Mouse (Mus musculus) MEL (cell line): ENCODE results near the gene Slc1a5. TPM values are rescaled to one million over a fixed set of nuclear protein-coding genes. Genes with fewer than 3 reads are reported as not detected.

ENCODE experiments used
- DNase-seq: peaks from one replicate; pipeline ENCODE4 v3.0.0; 2011; ENCODE audit warnings: low read depth, low spot score
- H3K27ac ChIP-seq: 2 replicates; pipeline ENCODE4 v1.5.1; 2012; ENCODE audit warnings: low read depth, mild to moderate bottlenecking, control low read depth, low read length, moderate library complexity; ENCODE audit not compliant: control insufficient read depth
- H3K27me3 ChIP-seq, 2 experiments: fragments of 150-350 bp in 1 of 2; sonication (generic) in 1 of 2; 2 replicates each; pipeline ENCODE4 v1.6.1; 2012; ENCODE audit warnings: low read length in 2 of 2, mild to moderate bottlenecking in 2 of 2, improper control_type of control experiment in 1 of 2, moderate library complexity in 1 of 2; ENCODE audit not compliant: insufficient read depth in 2 of 2, control insufficient read depth in 1 of 2
- H3K36me3 ChIP-seq, 2 experiments: 2 replicates each; pipeline ENCODE4 v1.6.1; 2012 to 2014; ENCODE audit warnings: low read length in 2 of 2, improper control_type of control experiment in 1 of 2, inconsistent platforms in 1 of 2, mild to moderate bottlenecking in 1 of 2; ENCODE audit not compliant: insufficient read depth in 2 of 2, control insufficient read depth in 1 of 2
- H3K4me1 ChIP-seq, 2 experiments: fragments of 150-350 bp in 1 of 2; sonication (generic) in 1 of 2; 2 replicates each; pipeline ENCODE4 v1.6.1; 2012; ENCODE audit warnings: low read length in 2 of 2, improper control_type of control experiment in 1 of 2, mild to moderate bottlenecking in 1 of 2; ENCODE audit not compliant: insufficient read depth in 2 of 2, control insufficient read depth in 1 of 2
- H3K4me3 ChIP-seq, 2 experiments: fragments of 150-350 bp in 1 of 2; sonication (generic) in 1 of 2; 2 replicates each; pipeline ENCODE4 v1.5.1; 2012; ENCODE audit warnings: low read depth in 2 of 2, low read length in 2 of 2, mild to moderate bottlenecking in 2 of 2, moderate library complexity in 2 of 2, control low read depth in 1 of 2, improper control_type of control experiment in 1 of 2; ENCODE audit not compliant: control insufficient read depth in 1 of 2, insufficient read depth in 1 of 2
- H3K79me2 ChIP-seq: 2 replicates; pipeline ENCODE4 v1.6.1; 2012; ENCODE audit warnings: mild to moderate bottlenecking, low read length, moderate library complexity; ENCODE audit not compliant: control insufficient read depth, poor library complexity, insufficient read depth
- H3K9ac ChIP-seq: 2 replicates; pipeline ENCODE4 v1.6.1; 2012; ENCODE audit warnings: low read depth, mild to moderate bottlenecking, control low read depth, low read length, moderate library complexity; ENCODE audit not compliant: control insufficient read depth, poor library complexity, severe bottlenecking
- H3K9me3 ChIP-seq: fragments of 150-350 bp; sonication (generic); replicated peaks from 2 replicates; pipeline ENCODE4 v1.6.1; 2012; ENCODE audit warnings: mild to moderate bottlenecking, low read length, improper control_type of control experiment, moderate library complexity; ENCODE audit not compliant: insufficient read depth
- CHD1 ChIP-seq: IDR thresholded peaks from 2 replicates; pipeline ENCODE4 v1.6.1; 2012; ENCODE audit warnings: low read depth, mild to moderate bottlenecking, inconsistent platforms, low read length, improper control_type of control experiment
- E2F4 ChIP-seq: IDR thresholded peaks from 2 replicates; pipeline ENCODE4 v1.6.1; 2011; ENCODE audit warnings: low read depth, low read length, improper control_type of control experiment, borderline replicate concordance
- ELF1 ChIP-seq: IDR thresholded peaks from 2 replicates; pipeline ENCODE4 v1.6.1; 2014; ENCODE audit warnings: low read depth, mild to moderate bottlenecking, inconsistent platforms, low read length, improper control_type of control experiment, moderate library complexity
- ETS1 ChIP-seq: IDR thresholded peaks from 2 replicates; pipeline ENCODE4 v1.6.1; 2012; ENCODE audit warnings: low read depth, mild to moderate bottlenecking, inconsistent platforms, low read length, improper control_type of control experiment, moderate library complexity
- GATA1 ChIP-seq: IDR thresholded peaks from 2 replicates; pipeline ENCODE4 v1.6.1; 2011; ENCODE audit warnings: low read depth, low read length, improper control_type of control experiment
- HCFC1 ChIP-seq: IDR thresholded peaks from 2 replicates; pipeline ENCODE4 v1.6.1; 2012; ENCODE audit warnings: low read depth, mild to moderate bottlenecking, inconsistent platforms, low read length, improper control_type of control experiment, moderate library complexity
- JUND ChIP-seq: IDR thresholded peaks from 2 replicates; pipeline ENCODE4 v1.6.1; 2011; ENCODE audit warnings: low read depth, mild to moderate bottlenecking, improper control_type of control experiment, low read length
- MAFK ChIP-seq: IDR thresholded peaks from 2 replicates; pipeline ENCODE4 v1.6.1; 2011; ENCODE audit warnings: low read depth, mild to moderate bottlenecking, low read length, improper control_type of control experiment, borderline replicate concordance
- MAX ChIP-seq: IDR thresholded peaks from 2 replicates; pipeline ENCODE4 v1.6.1; 2011; ENCODE audit warnings: low read length, improper control_type of control experiment
- MAZ ChIP-seq: IDR thresholded peaks from 2 replicates; pipeline ENCODE4 v1.6.1; 2012; ENCODE audit warnings: low read depth, mild to moderate bottlenecking, inconsistent platforms, low read length, improper control_type of control experiment
- MEF2A ChIP-seq: IDR thresholded peaks from 2 replicates; pipeline ENCODE4 v1.6.1; 2014; ENCODE audit warnings: low read depth, mild to moderate bottlenecking, inconsistent platforms, low read length, improper control_type of control experiment; ENCODE audit not compliant: poor library complexity, insufficient replicate concordance, severe bottlenecking; ENCODE audit errors: extremely low read depth
- MXI1 ChIP-seq: IDR thresholded peaks from 2 replicates; pipeline ENCODE4 v1.6.1; 2011; ENCODE audit warnings: mild to moderate bottlenecking, low read depth, low read length, improper control_type of control experiment
- MYC ChIP-seq: IDR thresholded peaks from 2 replicates; pipeline ENCODE4 v1.6.1; 2011; ENCODE audit warnings: low read depth, mild to moderate bottlenecking, low read length, improper control_type of control experiment, moderate library complexity
- NELFE ChIP-seq: IDR thresholded peaks from 2 replicates; pipeline ENCODE4 v1.6.1; 2011; ENCODE audit warnings: low read depth, low read length, improper control_type of control experiment
- NRF1 ChIP-seq: IDR thresholded peaks from 2 replicates; pipeline ENCODE4 v1.6.1; 2014; ENCODE audit warnings: low read depth, mild to moderate bottlenecking, inconsistent platforms, low read length, improper control_type of control experiment, moderate library complexity; ENCODE audit not compliant: poor library complexity, insufficient read depth, severe bottlenecking
- RAD21 ChIP-seq: IDR thresholded peaks from 2 replicates; pipeline ENCODE4 v1.6.1; 2011; ENCODE audit warnings: mild to moderate bottlenecking, low read depth, low read length, improper control_type of control experiment
- RCOR1 ChIP-seq: IDR thresholded peaks from 2 replicates; pipeline ENCODE4 v1.6.1; 2012; ENCODE audit warnings: low read depth, mild to moderate bottlenecking, inconsistent platforms, low read length, improper control_type of control experiment
- SIN3A ChIP-seq: IDR thresholded peaks from 2 replicates; pipeline ENCODE4 v1.6.1; 2012; ENCODE audit warnings: low read length, improper control_type of control experiment, inconsistent platforms
- TAL1 ChIP-seq: IDR thresholded peaks from 2 replicates; pipeline ENCODE4 v1.6.1; 2012; ENCODE audit warnings: mild to moderate bottlenecking, inconsistent platforms, low read length, moderate library complexity, mixed read lengths
- TBP ChIP-seq: IDR thresholded peaks from 2 replicates; pipeline ENCODE4 v1.8.0; 2011; ENCODE audit warnings: low read depth, low read length, improper control_type of control experiment
- TCF12 ChIP-seq: IDR thresholded peaks from 2 replicates; pipeline ENCODE4 v1.6.1; 2014; ENCODE audit warnings: low read depth, mild to moderate bottlenecking, inconsistent platforms, low read length, improper control_type of control experiment, moderate library complexity
- USF1 ChIP-seq: IDR thresholded peaks from 2 replicates; pipeline ENCODE4 v1.6.1; 2014; ENCODE audit warnings: low read depth, mild to moderate bottlenecking, inconsistent platforms, low read length, improper control_type of control experiment, moderate library complexity
- USF2 ChIP-seq, 2 experiments: IDR thresholded peaks; 2 replicates each; pipeline ENCODE4 v1.6.1; 2011 to 2012; ENCODE audit warnings: improper control_type of control experiment in 2 of 2, low read length in 2 of 2, borderline replicate concordance in 1 of 2, inconsistent platforms in 1 of 2, low read depth in 1 of 2, mild to moderate bottlenecking in 1 of 2; ENCODE audit not compliant: insufficient read depth in 1 of 2
- ZKSCAN1 ChIP-seq: IDR thresholded peaks from 2 replicates; pipeline ENCODE4 v1.6.1; 2012; ENCODE audit warnings: low read depth, mild to moderate bottlenecking, inconsistent platforms, low read length, improper control_type of control experiment, moderate library complexity
- ZMIZ1 ChIP-seq: IDR thresholded peaks from 2 replicates; pipeline ENCODE4 v1.6.1; 2012; ENCODE audit warnings: low read depth, mild to moderate bottlenecking, inconsistent platforms, low read length, improper control_type of control experiment, moderate library complexity
- ZNF384 ChIP-seq: IDR thresholded peaks from 2 replicates; pipeline ENCODE4 v1.6.1; 2012; ENCODE audit warnings: low read depth, mild to moderate bottlenecking, inconsistent platforms, low read length, improper control_type of control experiment
- polyA plus RNA-seq, 2 experiments: library from polyadenylated mRNA; stranded (reverse) in 1 of 2; unstranded in 1 of 2; fragments of >175 nt in 1 of 2; fragments of >200 nt in 1 of 2; gene quantifications; 2 replicates each; pipeline versions ENCODE4 v1.2.1 to v1.2.4; 2012; ENCODE audit warnings: low replicate concordance in 2 of 2, low read depth in 1 of 2; ENCODE audit not compliant: insufficient read length in 2 of 2, insufficient read depth in 1 of 2, missing spikeins in 1 of 2
- total RNA-seq: library from RNA; depleted of rRNA; stranded (reverse); fragments of 300-350 nt; gene quantifications from 2 replicates; pipeline ENCODE4 v1.2.3, GENCODE M21; 2012

Slc1a5 gene
- total and polyA plus RNA-seq, 3 experiments, result 72.0 to 180 TPM; not detected in 1

DNA sequence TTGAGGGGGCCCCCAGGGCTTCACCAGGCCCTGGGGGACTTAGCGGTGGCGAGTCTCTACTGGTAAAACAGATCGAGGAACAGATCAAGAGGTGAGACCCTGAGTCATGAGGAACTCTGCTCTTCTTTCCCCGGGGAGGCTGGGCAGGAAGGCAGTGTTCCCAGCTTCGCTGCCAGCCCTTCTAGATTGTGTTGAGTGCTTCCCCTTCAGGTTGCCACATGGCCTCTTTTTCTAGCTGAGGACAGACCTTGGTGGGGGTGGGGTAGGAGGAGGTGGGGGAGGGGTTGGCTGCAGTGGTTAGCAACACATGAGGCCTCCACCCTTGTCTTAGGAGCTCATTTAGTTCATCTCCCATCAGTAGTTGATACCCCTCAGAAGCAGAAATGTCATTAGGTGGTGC is 45.4 kb downstream of the Slc1a5 start:
- DNase-seq, result no peak
- no peaks in the 10 kb centered on the region for H3K9me3 ChIP-seq
- no peak overlapping the region for H3K4me3 ChIP-seq
- H3K27ac ChIP-seq, result no peak overlapping the region
- H3K36me3 ChIP-seq, result peaks cover 0 to 12% of the 10 kb centered on the region in 2 experiments; a peak in 2 of 4 replicates
- peaks cover 8% of the 10 kb centered on the region for H3K79me2 ChIP-seq
- no peaks in the 10 kb centered on the region for H3K27me3 ChIP-seq
- TF ChIP-seq TBP (no peak), MAFK (no peak)
- no peak overlapping the region for H3K9ac ChIP-seq
- no peaks in the 10 kb centered on the region for H3K4me1 ChIP-seq

GRCm38 (mm10) chr7:16827274-16827673 is 46.1 kb downstream of the Slc1a5 start:
- TF ChIP-seq MXI1, result no peak
- no peak for TF ChIP-seq TBP
- no peak for TF ChIP-seq CHD1
- no peak for TF ChIP-seq NRF1
- TF ChIP-seq GATA1, result no peak
- no peak for TF ChIP-seq ELF1
- TF ChIP-seq ZKSCAN1, result no peak
- TF ChIP-seq ZNF384, result no peak
- TF ChIP-seq USF1, result no peak
- no peak for TF ChIP-seq MYC
- TF ChIP-seq NELFE, result no peak
- no peak for TF ChIP-seq TAL1
- TF ChIP-seq HCFC1, result no peak
- TF ChIP-seq, all 39 proteins: peak for 0
- Histone ChIP-seq H3K9ac (no peak overlapping the region), H3K27me3 (no peaks in the 10 kb centered on the region), H3K36me3 (peaks cover 0 to 12% of the 10 kb centered on the region in 2 experiments; a peak in 2 of 4 replicates), H3K4me1 (no peaks in the 10 kb centered on the region), H3K4me3 (no peak overlapping the region), H3K79me2 (peaks cover 3% of the 10 kb centered on the region; the same call in 1 of the 2 replicates), H3K9me3 (no peaks in the 10 kb centered on the region), H3K27ac (no peak overlapping the region)
- no peak for DNase-seq

DNA sequence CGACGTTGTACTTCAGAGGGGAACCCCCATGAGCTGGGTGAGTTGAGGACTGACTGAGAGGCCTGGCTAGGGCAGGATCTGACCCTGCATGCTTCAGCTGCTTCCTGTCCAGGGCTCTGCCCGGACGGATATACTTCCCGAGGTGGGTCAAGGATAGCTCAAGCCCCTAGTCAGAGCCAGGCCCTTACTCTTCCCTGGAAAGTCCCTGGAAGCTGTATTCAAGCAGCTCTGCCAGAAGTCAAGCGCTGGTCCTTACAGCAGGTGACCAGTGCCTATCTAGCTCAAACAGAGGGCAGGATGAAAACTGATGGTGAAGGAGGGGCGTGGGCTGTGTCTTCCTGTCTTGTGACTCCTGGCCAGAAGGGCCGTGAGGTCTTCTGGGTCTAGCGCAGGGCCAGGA is 49.3 kb downstream of the Slc1a5 start:
- DNase-seq, result no peak
- Histone ChIP-seq H3K9ac (no peak overlapping the region), H3K4me3 (no peak overlapping the region), H3K27ac (no peak overlapping the region), H3K36me3 (peaks cover 0 to 10% of the 10 kb centered on the region in 2 experiments; a peak in 2 of 4 replicates), H3K79me2 (no peaks in the 10 kb centered on the region), H3K4me1 (no peaks in the 10 kb centered on the region), H3K27me3 (no peaks in the 10 kb centered on the region), H3K9me3 (no peaks in the 10 kb centered on the region)
- TF ChIP-seq USF2 (IDR thresholded peaks at IDR 0.05; ENCODE audit: borderline replicate concordance in 1 of 2, insufficient read depth in 1 of 2, low read depth in 1 of 2, low read length in 2 of 2) (no peak), NELFE (no peak), SIN3A (no peak), ETS1 (no peak), TBP (no peak), TCF12 (no peak), GATA1 (no peak), E2F4 (no peak), MAX (no peak), MXI1 (no peak), MYC (no peak), RCOR1 (no peak), USF1 (no peak), MEF2A (no peak), ZKSCAN1 (no peak), ZMIZ1 (no peak), RAD21 (no peak), MAZ (no peak), JUND (no peak)
